Mouse (Mus musculus) intestine, embryonic 14.5 days (tissue): Measurements from ENCODE around the gene Zfp59. TPM values are rescaled to one million over a fixed set of nuclear protein-coding genes. Genes with fewer than 3 reads are reported as not detected.
"Not testable (repeated sequence)": the region's sequence is repeated elsewhere in the genome, so short reads cannot be mapped to it uniquely, and the experiment has no call there.

ENCODE experiments used
- ATAC-seq: fragments of 200-750 bp; cut with Nextera tagmentation; replicated peaks from 2 replicates; pipeline ENCODE4 v1.8.0; 2017; ENCODE audit warnings: low read depth, moderate number of reproducible peaks, moderate TSS enrichment, moderate library complexity; ENCODE audit not compliant: low FRiP score, low TSS enrichment
- DNase-seq: peaks from one replicate; pipeline ENCODE4 v3.0.0-alpha.2; 2018; ENCODE audit warnings: low spot score
- H3K27ac ChIP-seq: fragments of 300-500 bp; sonication (generic); 2 replicates; pipeline ENCODE4 v1.5.1; 2014; ENCODE audit warnings: low read depth, mild to moderate bottlenecking, control low read depth
- H3K27me3 ChIP-seq: fragments of 300-500 bp; sonication (generic); replicated peaks from 2 replicates; pipeline ENCODE4 v1.6.1; 2014; ENCODE audit warnings: low read length, control low read depth; ENCODE audit not compliant: control insufficient read depth, insufficient read depth
- H3K36me3 ChIP-seq: fragments of 300-500 bp; sonication (generic); 2 replicates; pipeline ENCODE4 v1.6.1; 2014; ENCODE audit warnings: low read length, control low read depth; ENCODE audit not compliant: control insufficient read depth, insufficient read depth
- H3K4me1 ChIP-seq: fragments of 300-500 bp; sonication (generic); replicated peaks from 2 replicates; pipeline ENCODE4 v1.6.1; 2014; ENCODE audit warnings: low read length, control low read depth, mixed read lengths; ENCODE audit not compliant: control insufficient read depth, insufficient read depth
- H3K4me2 ChIP-seq: fragments of 300-500 bp; sonication (generic); 2 replicates; pipeline ENCODE4 v1.6.1; 2014; ENCODE audit warnings: low read length
- H3K4me3 ChIP-seq: fragments of 300-500 bp; sonication (generic); 2 replicates; pipeline ENCODE4 v1.5.1; 2014; ENCODE audit warnings: low read depth, low read length, control low read depth, mixed read lengths
- H3K9ac ChIP-seq: fragments of 300-500 bp; sonication (generic); 2 replicates; pipeline ENCODE4 v1.6.1; 2014; ENCODE audit warnings: mild to moderate bottlenecking, low read length
- H3K9me3 ChIP-seq: fragments of 300-500 bp; sonication (generic); 2 replicates; pipeline ENCODE4 v1.6.1; 2016; ENCODE audit warnings: low read length, control low read depth; ENCODE audit not compliant: control insufficient read depth
- WGBS: fragments of 180-500 bp; shearing (Covaris S2); extraction: QIAGEN DNeasy Blood & Tissue Kit; methylation state at CpG from one replicate; pipeline ENCODE4 v1.1.7; 2014; 5-methylcytosine and 5-hydroxymethylcytosine counted together
- polyA plus RNA-seq: library from polyadenylated mRNA; unstranded; fragments of >200 nt; fragmentation: Nextera tagmentation; extraction: Ambion mirVana; gene quantifications from 2 replicates; pipeline ENCODE4 v1.2.1, GENCODE M21; 2014

Zfp59 gene
- polyA plus RNA-seq, 1 experiment from 2014 or later = 7.4 TPM

GRCm38 (mm10) chr7:27859301-27860251, 21.2 kb downstream of the Zfp59 start:
- peak overlapping the region; percentile 87 for H3K27ac ChIP-seq
- H3K4me2 ChIP-seq = peak overlapping the region; percentile 73
- peak; percentile 2; the same call in 1 of the 2 replicates for ATAC-seq
- H3K9me3 ChIP-seq = no peaks in the 10 kb centered on the region
- WGBS = 21% methylated on average over 10 of the region's 10 CpGs
- peaks cover 9% of the 10 kb centered on the region for H3K36me3 ChIP-seq
- peak overlapping the region; percentile 68 for H3K4me3 ChIP-seq
- no peaks in the 10 kb centered on the region for H3K27me3 ChIP-seq
- DNase-seq = no peak
- peaks cover 12% of the 10 kb centered on the region for H3K4me1 ChIP-seq
- H3K9ac ChIP-seq = peak overlapping the region; percentile 69

- H3K4me3 ChIP-seq = peak overlapping the region; percentile 68
- DNase-seq (peak; percentile 86), ATAC-seq (peak; percentile 95)
- H3K9me3 ChIP-seq = no peaks in the 10 kb centered on the region
- peak overlapping the region; percentile 87 for H3K27ac ChIP-seq
- H3K4me2 ChIP-seq = peak overlapping the region; percentile 73
- no peaks in the 10 kb centered on the region for H3K27me3 ChIP-seq
- under 1% methylated on average over 22 of the region's 22 CpGs for WGBS
- peaks cover 13% of the 10 kb centered on the region for H3K36me3 ChIP-seq
- peak overlapping the region; percentile 69 for H3K9ac ChIP-seq
- H3K4me1 ChIP-seq = peaks cover 12% of the 10 kb centered on the region
These were observed 22.2 kb downstream of the Zfp59 start for GRCm38 (mm10) chr7:27860396-27861235.

- Histone ChIP-seq H3K36me3 (peaks cover 31% of the 10 kb centered on the region), H3K4me1 (peaks cover 12% of the 10 kb centered on the region)
- H3K9ac ChIP-seq, H3K27me3 ChIP-seq, H3K27ac ChIP-seq, H3K4me3 ChIP-seq, DNase-seq, ATAC-seq, H3K9me3 ChIP-seq, H3K4me2 ChIP-seq: not testable (repeated sequence)
- WGBS = 83% methylated on average over 5 of the region's 5 CpGs
These were observed 24.2 kb downstream of the Zfp59 start for GRCm38 (mm10) chr7:27862578-27862977.

GRCm38 (mm10) chr7:27881721-27882120, 43.3 kb downstream of the Zfp59 start:
- H3K9ac ChIP-seq = no peak overlapping the region
- H3K4me1 ChIP-seq = no peaks in the 10 kb centered on the region
- no peak overlapping the region for H3K4me2 ChIP-seq
- no peak overlapping the region for H3K27ac ChIP-seq
- H3K9me3 ChIP-seq = 0 out of 2 replicates have a peak, but pooled peaks cover 3% of the 10 kb centered on the region
- DNase-seq (no peak), ATAC-seq (no peak)
- no peak overlapping the region for H3K4me3 ChIP-seq
- 94% methylated on average over 4 of the region's 4 CpGs for WGBS
- no peaks in the 10 kb centered on the region for H3K27me3 ChIP-seq
- H3K36me3 ChIP-seq = peaks cover 43% of the 10 kb centered on the region

- H3K9me3 ChIP-seq = no peaks in the 10 kb centered on the region; the same call in 1 of the 2 replicates
- no peak overlapping the region for H3K9ac ChIP-seq
- DNase-seq (no peak), ATAC-seq (no peak)
- no peaks in the 10 kb centered on the region for H3K27me3 ChIP-seq
- no peak overlapping the region for H3K27ac ChIP-seq
- no peaks in the 10 kb centered on the region for H3K4me1 ChIP-seq
- H3K4me2 ChIP-seq = no peak overlapping the region
- 94% methylated on average over 4 of the region's 4 CpGs for whole genome bisulfite sequencing
- no peaks in the 10 kb centered on the region for H3K36me3 ChIP-seq
- no peak overlapping the region for H3K4me3 ChIP-seq
These were observed 62.2 kb downstream of the Zfp59 start for GRCm38 (mm10) chr7:27900601-27901000.

- ATAC-seq = peak; percentile 53; the same call in 1 of the 2 replicates
- no peak overlapping the region for H3K4me3 ChIP-seq
- peak; percentile 56 for DNase-seq
These were observed 66.8 kb downstream of the Zfp59 start for GRCm38 (mm10) chr7:27905061-27905848.

More at GRCm38 (mm10) chr7:27905061-27905848, 66.8 kb downstream of the Zfp59 start:
- Histone ChIP-seq H3K9ac (no peak overlapping the region), H3K36me3 (no peaks in the 10 kb centered on the region), H3K4me2 (no peak overlapping the region), H3K27ac (no peak overlapping the region), H3K4me1 (no peaks in the 10 kb centered on the region), H3K9me3 (no peaks in the 10 kb centered on the region; the same call in 1 of the 2 replicates), H3K27me3 (no peaks in the 10 kb centered on the region)
- 67% methylated on average over 11 of the region's 11 CpGs for WGBS
